Mouse (Mus musculus) myocyte (in vitro differentiated cells): ENCODE measurements around the gene Hivep2.

Experiments
- POLR2A ChIP-seq: IDR thresholded peaks from one replicate; pipeline ENCODE4 v1.6.1; 2011; ENCODE audit warnings: low read depth, mild to moderate bottlenecking, control low read depth, moderate library complexity; ENCODE audit not compliant: insufficient read length
- POLR2AphosphoS2 ChIP-seq: IDR thresholded peaks from one replicate; pipeline ENCODE4 v1.6.1; 2011; ENCODE audit warnings: low read depth, control low read depth; ENCODE audit not compliant: insufficient read length
- SRF ChIP-seq: IDR thresholded peaks from one replicate; pipeline ENCODE4 v1.6.1; 2011; ENCODE audit warnings: low read depth; ENCODE audit not compliant: control insufficient read depth, insufficient read length
- TCF12 ChIP-seq: IDR thresholded peaks from one replicate; pipeline ENCODE4 v1.6.1; 2011; ENCODE audit warnings: mild to moderate bottlenecking, control low read depth; ENCODE audit not compliant: poor library complexity, insufficient read depth, severe bottlenecking

GRCm38 (mm10) chr10:13968989-13969388 is 3.1 kb downstream of the Hivep2 start:
- TF ChIP-seq POLR2A (no peak), SRF (no peak), POLR2AphosphoS2 (no peak), TCF12 (no peak)
